ENCODE assay signal across 8 mouse cellular contexts in genomic region chr19:38930788-38931565, GRCm38 (mm10). TPM values are rescaled to one million over a fixed set of nuclear protein-coding genes. Genes with fewer than 3 reads are reported as not detected.
A peak's percentile ranks its signal among the peaks of the same experiment; 100 is the strongest.
DNase-seq lines count a peak whose midpoint lies in the region; ATAC-seq and TF ChIP-seq lines count a peak whose summit lies in the region.

Hells (plus strand) TSS chr19:38930915.

- no peaks in the 10 kb centered on the region for H3K27me3 ChIP-seq in embryonic facial prominence, embryonic 15.5 days
- no peaks in the 10 kb centered on the region for H3K27me3 ChIP-seq in heart, embryonic 10.5 days (ENCODE audit: insufficient read depth, poor library complexity, severe bottlenecking)
- H3K27me3 ChIP-seq in kidney, embryonic 14.5 days (ENCODE audit: control insufficient read depth, insufficient read depth, low read length): no peaks in the 10 kb centered on the region
- H3K27me3 ChIP-seq in limb, embryonic 15.5 days: no peaks in the 10 kb centered on the region
- H3K27me3 ChIP-seq in midbrain, postnatal 0 days (ENCODE audit: insufficient read depth, low read length): no peaks in the 10 kb centered on the region

- WGBS in embryonic facial prominence, embryonic 15.5 days: under 1% methylated on average over 76 of the region's 76 CpGs
- WGBS in heart, embryonic 10.5 days: under 1% methylated on average over 76 of the region's 76 CpGs
- under 1% methylated on average over 73 of the region's 76 CpGs for WGBS in kidney, embryonic 14.5 days
- WGBS in limb, embryonic 15.5 days: under 1% methylated on average over 75 of the region's 76 CpGs
- under 1% methylated on average over 71 of the region's 76 CpGs for WGBS in midbrain, postnatal 0 days

- H3K4me3 ChIP-seq in bone marrow macrophage, adult 2 months (ENCODE audit: insufficient read depth, low read length): peak within 1 kb of the TSS; percentile 97
- H3K4me3 ChIP-seq in embryonic facial prominence, embryonic 15.5 days (replicated peaks): peak within 1 kb of the TSS; percentile 89
- peak within 1 kb of the TSS; percentile 91 for H3K4me3 ChIP-seq in heart, embryonic 10.5 days
- H3K4me3 ChIP-seq in kidney, embryonic 14.5 days (ENCODE audit: low read length): peak within 1 kb of the TSS; percentile 92
- H3K4me3 ChIP-seq in limb, embryonic 15.5 days: peak within 1 kb of the TSS; percentile 86
- H3K4me3 ChIP-seq in midbrain, postnatal 0 days (ENCODE audit: low read depth, low read length): peak within 1 kb of the TSS; percentile 80

- peak within 1 kb of the TSS; percentile 86 for H3K9ac ChIP-seq in embryonic facial prominence, embryonic 15.5 days
- peak within 1 kb of the TSS; percentile 97 for H3K9ac ChIP-seq in kidney, embryonic 14.5 days (ENCODE audit: low read depth, low read length)
- peak within 1 kb of the TSS; percentile 87 for H3K9ac ChIP-seq in limb, embryonic 15.5 days
- H3K9ac ChIP-seq in midbrain, postnatal 0 days (replicated peaks; ENCODE audit: low read length, poor library complexity, severe bottlenecking): peak within 1 kb of the TSS; percentile 80

- TF ChIP-seq CTCF in bone marrow macrophage, adult 2 months (IDR thresholded peaks at IDR 0.05; ENCODE audit: low read depth, low read length): no peak
- no peak for TF ChIP-seq CTCF in midbrain, postnatal 0 days (IDR thresholded peaks at IDR 0.05)

- peak within 1 kb of the TSS; percentile 88 for H3K4me2 ChIP-seq in embryonic facial prominence, embryonic 15.5 days (replicated peaks)
- H3K4me2 ChIP-seq in kidney, embryonic 14.5 days (replicated peaks; ENCODE audit: low read depth, low read length): peak within 1 kb of the TSS; percentile 84
- H3K4me2 ChIP-seq in limb, embryonic 15.5 days: peak within 1 kb of the TSS; percentile 92
- H3K4me2 ChIP-seq in midbrain, postnatal 0 days (ENCODE audit: low read depth, low read length, poor library complexity, severe bottlenecking): peak within 1 kb of the TSS; percentile 99

- peaks cover 5% of the 10 kb centered on the region; the same call in 1 of the 2 replicates for H3K4me1 ChIP-seq in bone marrow macrophage, adult 2 months (ENCODE audit: control insufficient read depth, insufficient read depth, low read length)
- peaks cover 11% of the 10 kb centered on the region for H3K4me1 ChIP-seq in embryonic facial prominence, embryonic 15.5 days
- H3K4me1 ChIP-seq in heart, embryonic 10.5 days: 0 out of 2 replicates have a peak, but pooled peaks cover 6% of the 10 kb centered on the region
- H3K4me1 ChIP-seq in kidney, embryonic 14.5 days (ENCODE audit: control insufficient read depth, insufficient read depth, low read length): peaks cover 18% of the 10 kb centered on the region; the same call in 1 of the 2 replicates
- H3K4me1 ChIP-seq in limb, embryonic 15.5 days: peaks cover 7% of the 10 kb centered on the region
- no peaks in the 10 kb centered on the region for H3K4me1 ChIP-seq in midbrain, postnatal 0 days (ENCODE audit: insufficient read depth, low read length)

- peak within 1 kb of the TSS; percentile 50 for H3K27ac ChIP-seq in bone marrow macrophage, adult 2 months (ENCODE audit: insufficient read depth, low read depth, low read length)
- H3K27ac ChIP-seq in embryonic facial prominence, embryonic 15.5 days (replicated peaks): peak within 1 kb of the TSS; percentile 82
- peak within 1 kb of the TSS; percentile 95 for H3K27ac ChIP-seq in heart, embryonic 10.5 days
- peak within 1 kb of the TSS; percentile 81 for H3K27ac ChIP-seq in kidney, embryonic 14.5 days (ENCODE audit: low read depth, low read length)
- H3K27ac ChIP-seq in limb, embryonic 15.5 days: peak within 1 kb of the TSS; percentile 85
- H3K27ac ChIP-seq in midbrain, postnatal 0 days (ENCODE audit: low read depth, low read length): peak within 1 kb of the TSS; percentile 48; the same call in 1 of the 2 replicates

- 0 out of 2 replicates have a peak, but pooled peaks cover 1% of the 10 kb centered on the region for H3K36me3 ChIP-seq in embryonic facial prominence, embryonic 15.5 days
- H3K36me3 ChIP-seq in heart, embryonic 10.5 days: peaks cover 26% of the 10 kb centered on the region
- H3K36me3 ChIP-seq in kidney, embryonic 14.5 days (ENCODE audit: control insufficient read depth, insufficient read depth, low read length): peaks cover 35% of the 10 kb centered on the region
- peaks cover 11% of the 10 kb centered on the region; the same call in 1 of the 2 replicates for H3K36me3 ChIP-seq in limb, embryonic 15.5 days
- H3K36me3 ChIP-seq in midbrain, postnatal 0 days (ENCODE audit: insufficient read depth, low read length): no peaks in the 10 kb centered on the region

- TF ChIP-seq POLR2A in bone marrow macrophage, adult 2 months (IDR thresholded peaks at IDR 0.05; ENCODE audit: borderline replicate concordance, low read depth, low read length): no peak

- H3K9me3 ChIP-seq in embryonic facial prominence, embryonic 15.5 days (replicated peaks): no peaks in the 10 kb centered on the region
- no peaks in the 10 kb centered on the region for H3K9me3 ChIP-seq in heart, embryonic 10.5 days
- H3K9me3 ChIP-seq in kidney, embryonic 14.5 days (ENCODE audit: control insufficient read depth, low read length): no peaks in the 10 kb centered on the region
- no peaks in the 10 kb centered on the region for H3K9me3 ChIP-seq in limb, embryonic 15.5 days
- no peaks in the 10 kb centered on the region for H3K9me3 ChIP-seq in midbrain, postnatal 0 days (ENCODE audit: low read length)

- peak; percentile 89 to 90 for DNase-seq in B cell, adult 2 months
- peak; percentile 94 for DNase-seq in heart, embryonic 10.5 days (ENCODE audit: low spot score)
- DNase-seq in midbrain, postnatal 0 days (ENCODE audit: low spot score): peak; percentile 92
- peak; percentile 84 to 92 for DNase-seq in spleen, postnatal 10 days (ENCODE audit: low spot score in 2 of 2)

- ATAC-seq in embryonic facial prominence, embryonic 15.5 days (ENCODE audit: insufficient number of reproducible peaks, low FRiP score, low TSS enrichment, low read depth): peak; percentile 86
- ATAC-seq in kidney, embryonic 14.5 days (ENCODE audit: low FRiP score, low TSS enrichment): peak; percentile 87
- peak; percentile 83 for ATAC-seq in limb, embryonic 15.5 days (ENCODE audit: insufficient number of reproducible peaks, low FRiP score, low TSS enrichment, low read depth)
- ATAC-seq in midbrain, postnatal 0 days (ENCODE audit: low FRiP score): peak; percentile 90

RNA-seq across cellular contexts. Expression of gene Hells, which starts in this region (rescaled TPM):
- 18.2 and 19.5 TPM in 2 replicates for polyA plus RNA-seq in bone marrow macrophage, adult 2 months (2012; ENCODE audit: insufficient read depth, insufficient read length, missing spikeins)
- 35.3 and 37.6 TPM in 2 replicates for polyA plus RNA-seq in embryonic facial prominence, embryonic 15.5 days (2015; fragmentation: Nextera tagmentation; extraction: Ambion mirVana)
- 40.2 and 60.3 TPM in 2 replicates for polyA plus RNA-seq in heart, embryonic 10.5 days (2016; fragmentation: Nextera tagmentation; extraction: Ambion mirVana)
- polyA plus RNA-seq in kidney, embryonic 14.5 days (2014; fragmentation: Nextera tagmentation; extraction: Ambion mirVana): 56.1 and 57.7 TPM in 2 replicates
- 33.0 and 36.1 TPM in 2 replicates for polyA plus RNA-seq in limb, embryonic 15.5 days (2015; fragmentation: Nextera tagmentation; extraction: Ambion mirVana)
- total RNA-seq in midbrain, postnatal 0 days (2014; rRNA removed): 3.7 and 5.5 TPM in 2 replicates
- polyA plus RNA-seq in midbrain, postnatal 0 days (2015; fragmentation: Nextera tagmentation; extraction: Ambion mirVana): 3.6 and 4.8 TPM in 2 replicates

Comparison
In these comparisons a context has a peak if more than half of its experiments do, and no peak if none do; other contexts are left out.
1. Peak in every context shown above with its lines: DNase-seq, ATAC-seq, H3K4me3 ChIP-seq and H3K27ac ChIP-seq.